Mouse (Mus musculus) olfactory bulb, adult 2 months (tissue): ENCODE measurements around the gene Gna12.

ENCODE experiments used
- CTCF ChIP-seq: fragments of 200-500 bp; IDR thresholded peaks from 2 replicates; pipeline ENCODE4 v1.5.1; 2012; ENCODE audit warnings: low read depth, mild to moderate bottlenecking, low read length, moderate library complexity; ENCODE audit not compliant: insufficient read depth
- POLR2A ChIP-seq: fragments of 200-500 bp; IDR thresholded peaks from 2 replicates; pipeline ENCODE4 v1.6.1; 2012; ENCODE audit warnings: mild to moderate bottlenecking, low read depth, low read length, moderate library complexity; ENCODE audit not compliant: insufficient read depth

- no peak for TF ChIP-seq POLR2A
- no peak for TF ChIP-seq CTCF
Observed at GRCm38 (mm10) chr5:140771612-140772011, 58.6 kb downstream of the Gna12 start.
